ENCODE assay signal across 8 mouse cellular contexts in the genomic region with DNA sequence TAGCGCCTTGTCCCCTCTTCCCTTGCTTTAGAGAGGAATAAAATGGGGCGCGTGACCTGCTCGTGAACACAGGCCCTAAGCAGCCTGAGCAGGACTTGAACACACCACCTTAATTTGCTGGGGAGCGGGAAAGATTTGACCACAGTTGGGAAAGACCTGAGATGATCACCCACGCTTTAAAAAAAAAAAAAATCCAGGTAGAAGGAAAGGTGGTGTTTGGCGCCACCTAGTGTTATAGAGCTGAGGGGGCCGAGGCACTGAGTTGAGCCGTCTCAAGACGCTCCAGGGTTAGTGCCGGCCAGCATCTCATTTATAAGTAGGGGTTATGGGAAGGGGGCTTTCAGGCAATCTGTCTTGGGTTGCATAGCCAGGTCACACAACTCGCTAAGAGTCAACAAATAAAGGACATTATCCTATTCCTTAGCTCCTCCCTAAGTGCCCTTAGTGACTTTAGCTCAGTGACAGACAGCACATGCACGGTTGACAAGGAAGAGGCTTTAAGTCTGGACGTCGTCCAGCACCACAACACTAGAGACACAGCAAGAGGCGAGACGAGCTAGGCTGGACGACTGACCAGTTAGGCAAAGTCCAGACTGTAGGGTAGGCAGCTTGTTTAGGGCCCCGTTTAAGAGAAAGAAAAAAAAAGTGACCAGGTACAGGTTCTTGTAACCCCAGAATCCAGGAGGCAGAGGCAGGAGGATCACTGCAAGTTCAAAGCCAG. TPM values are rescaled to one million over a fixed set of nuclear protein-coding genes. Genes with fewer than 3 reads are reported as not detected.
A peak's percentile ranks its signal among the peaks of the same experiment; 100 is the strongest.
DNase-seq lines count a peak whose midpoint lies in the region; ATAC-seq lines count a peak whose summit lies in the region.

No protein-coding gene starts in this region.

- DNase-seq in cerebellum, adult 11 months = peak; percentile 69
- peak; percentile 51 for DNase-seq in T-cell, adult 2 months (ENCODE audit: low spot score)
- DNase-seq in embryo, embryonic 10.5 days (ENCODE audit: low spot score) = peak; percentile 88
- DNase-seq in heart, postnatal 14 days = peak; percentile 72 to 82
- DNase-seq in left cerebral cortex, postnatal 25 days (ENCODE audit: low spot score in 2 of 2) = peak; percentile 63 to 75
- peak; percentile 58 to 70 for DNase-seq in spleen, postnatal 36 days (ENCODE audit: low spot score in 2 of 2)

- ATAC-seq in cerebellum, adult (ENCODE audit: insufficient number of reproducible peaks, low FRiP score, low TSS enrichment) = no peak
- peak; percentile 38 for ATAC-seq in monocyte, adult 5-6 weeks (replicated peaks; ENCODE audit: insufficient number of reproducible peaks, low FRiP score, low TSS enrichment, poor library complexity, severe bottlenecking)

- intact Hi-C loops in heart, postnatal 14 days (cut with DNase I) = loop anchor here (1.0 to 5.0 kb wide), 3 partner anchors 102 to 219 kb away; no protein-coding TSS in a partner anchor
- intact Hi-C loops in left cerebral cortex, postnatal 25 days (cut with DNase I) = loop anchor here (1.0 to 5.0 kb wide), 4 partner anchors 47 to 220 kb away; no protein-coding TSS in a partner anchor

RNA-seq across cellular contexts. Expression of a gene that starts 4.6 kb away (rescaled TPM):
- total RNA-seq in heart, postnatal 14 days (2021) = 100 to 1,000 TPM; 216 to 281 TPM
- total RNA-seq in left cerebral cortex, postnatal 25 days (2021) = 10 to 100 TPM; 32.5 to 42.7 TPM
- 92.6 to 112 TPM (median 98.1 TPM) in 3 replicates for total RNA-seq in monocyte, adult 5-6 weeks (2017)

RNA-seq across cellular contexts. Expression of a gene that starts 5.2 kb away (rescaled TPM):
- under 1 TPM; 0.15 to 0.19 TPM for total RNA-seq in heart, postnatal 14 days (2021)
- total RNA-seq in left cerebral cortex, postnatal 25 days (2021) = not detected
- 0.19 to 2.2 TPM (median 0.85 TPM) in 3 replicates for total RNA-seq in monocyte, adult 5-6 weeks (2017)
